Mouse (Mus musculus): ENCODE results near the gene Ank3.

The Ank3 gene

DNA sequence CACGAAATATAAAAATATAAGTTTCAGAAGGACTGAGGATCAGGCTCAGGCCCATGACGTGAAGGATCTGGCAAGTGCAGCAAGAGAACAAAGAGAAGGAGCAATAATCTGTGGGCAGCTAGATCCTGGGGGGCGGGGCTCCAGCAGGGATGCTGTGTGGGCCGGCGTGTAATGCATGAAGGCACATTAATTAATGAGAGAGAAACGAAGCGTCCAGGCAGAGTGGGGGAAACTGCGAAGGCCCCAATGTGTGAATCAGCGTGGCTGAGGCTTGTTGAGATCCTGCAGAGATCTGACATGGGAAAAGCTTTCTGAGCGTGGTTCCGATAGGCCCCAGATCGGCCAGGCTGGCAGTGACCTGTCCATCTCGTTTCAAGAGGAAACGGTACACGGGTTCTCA is 279.7 kb downstream of the Ank3 start:
- peak; percentile 68 to 75 for DNase-seq

- DNase-seq = no peak
Observed at GRCm38 (mm10) chr10:69686336-69686735, 287.8 kb downstream of the Ank3 start.

DNA sequence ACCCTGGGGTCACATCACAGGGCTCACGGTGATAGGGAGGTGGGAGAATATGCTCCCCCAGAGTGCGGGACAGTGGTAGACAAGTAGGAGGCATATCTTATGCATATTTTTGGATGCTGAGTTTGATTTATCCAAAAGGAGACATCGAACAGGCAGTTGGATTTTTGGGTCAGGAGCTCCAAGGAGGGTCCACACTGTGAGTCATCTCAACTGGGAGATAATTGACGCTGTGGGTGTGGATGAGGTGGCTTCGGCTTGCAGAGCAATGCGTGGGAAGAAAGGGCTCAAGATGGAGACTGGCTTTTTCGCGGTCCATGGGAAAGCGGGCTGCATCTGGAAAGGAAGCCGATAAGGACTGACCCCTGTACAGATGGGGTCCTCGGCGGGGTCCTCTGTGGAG is 290.5 kb downstream of the Ank3 start:
- DNase-seq = no peak

- no peak for DNase-seq
Observed at GRCm38 (mm10) chr10:69690131-69690960, 291.8 kb downstream of the Ank3 start.

DNA sequence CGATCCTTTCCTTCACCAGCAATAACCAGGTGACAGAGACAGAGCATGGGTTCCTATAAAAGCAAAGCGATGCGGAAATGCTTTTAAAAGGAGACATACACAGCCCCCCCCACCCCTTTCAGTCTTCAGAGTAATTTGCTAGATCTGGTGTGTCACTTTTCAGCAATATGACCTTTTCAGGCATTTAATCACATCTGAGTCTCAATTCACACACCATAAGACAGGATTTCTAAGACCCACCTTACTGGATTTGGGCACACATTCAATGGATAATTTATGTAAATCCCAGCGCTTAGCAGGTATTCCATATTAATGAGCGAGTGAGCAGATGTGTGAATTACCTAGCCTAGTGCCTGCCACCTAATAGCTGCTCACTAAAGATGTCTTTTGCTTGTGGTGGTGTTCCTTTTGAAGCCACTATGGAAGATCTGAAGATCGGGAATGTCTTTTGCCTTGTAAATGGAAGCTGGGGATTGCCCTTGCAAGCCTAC is 292.4 kb downstream of the Ank3 start:
- no peak for DNase-seq

DNA sequence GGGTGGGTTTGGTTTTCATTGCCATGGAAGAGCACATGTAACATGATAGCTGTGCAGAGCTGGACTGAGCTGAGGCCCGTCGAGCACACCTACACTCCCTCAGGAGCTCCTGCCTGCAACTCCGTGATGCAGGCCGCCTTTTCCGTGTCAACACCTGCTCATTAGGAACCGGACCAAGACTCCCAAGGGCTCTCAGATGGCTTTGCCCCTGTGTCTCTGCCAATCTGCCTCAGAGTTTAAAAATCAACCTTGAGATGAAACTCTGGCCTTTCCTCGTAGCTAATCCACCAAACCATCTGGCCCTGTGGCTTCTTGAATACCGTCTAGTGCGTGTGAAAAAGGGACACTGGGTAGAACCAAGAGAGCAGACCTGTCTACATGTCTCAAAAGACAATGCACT is 297.4 kb downstream of the Ank3 start:
- no peak for DNase-seq

DNA sequence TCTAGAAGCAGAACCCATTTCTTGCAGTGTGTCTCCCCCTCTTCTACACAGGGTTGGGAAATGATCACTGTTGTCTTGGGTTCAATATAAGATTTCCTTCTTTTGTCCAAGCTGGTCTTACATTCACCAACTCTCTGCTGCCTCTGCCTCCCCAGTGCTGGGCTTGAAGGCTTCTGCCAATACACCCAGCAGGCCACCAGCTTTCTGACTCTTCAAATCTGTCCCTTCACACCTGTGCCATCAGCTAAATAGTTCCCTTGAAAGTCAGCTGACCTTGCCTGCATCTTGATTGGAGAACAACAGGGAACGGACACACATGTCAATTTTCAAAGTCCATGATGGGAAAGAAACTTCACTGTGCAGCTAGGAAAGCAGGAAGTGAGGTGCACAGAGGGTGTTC is 300.1 kb downstream of the Ank3 start:
- DNase-seq = no peak

- no peak for DNase-seq
Observed at GRCm38 (mm10) chr10:69701226-69701625, 302.7 kb downstream of the Ank3 start.

- DNase-seq = peak in 1 of 2 experiments; percentile 42
Observed at GRCm38 (mm10) chr10:69705806-69706768, 307.5 kb downstream of the Ank3 start.

- no peak for DNase-seq
Observed at GRCm38 (mm10) chr10:69706851-69707788, 308.5 kb downstream of the Ank3 start.

GRCm38 (mm10) chr10:69707844-69708550 is 309.4 kb downstream of the Ank3 start:
- DNase-seq = no peak

DNA sequence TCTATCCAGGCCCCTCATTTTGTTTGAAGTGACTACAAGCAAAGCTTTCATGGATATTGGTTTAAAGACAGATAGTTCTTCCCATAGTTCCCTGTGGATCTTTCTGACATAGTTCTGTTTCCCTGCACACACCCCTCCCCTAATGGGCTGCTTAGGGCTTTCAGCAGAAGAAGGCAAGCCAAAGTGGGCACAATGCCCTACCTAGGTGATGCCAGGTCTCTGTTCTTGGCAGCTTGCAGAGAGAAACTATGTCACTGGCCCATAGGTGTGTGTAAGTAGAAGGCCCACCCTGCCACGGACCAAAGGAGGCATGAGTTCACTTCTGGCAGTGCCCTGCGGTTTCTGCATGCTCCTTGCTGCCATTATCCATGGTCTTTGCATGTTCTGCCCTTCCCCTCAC is 311.1 kb downstream of the Ank3 start:
- no peak for DNase-seq

DNA sequence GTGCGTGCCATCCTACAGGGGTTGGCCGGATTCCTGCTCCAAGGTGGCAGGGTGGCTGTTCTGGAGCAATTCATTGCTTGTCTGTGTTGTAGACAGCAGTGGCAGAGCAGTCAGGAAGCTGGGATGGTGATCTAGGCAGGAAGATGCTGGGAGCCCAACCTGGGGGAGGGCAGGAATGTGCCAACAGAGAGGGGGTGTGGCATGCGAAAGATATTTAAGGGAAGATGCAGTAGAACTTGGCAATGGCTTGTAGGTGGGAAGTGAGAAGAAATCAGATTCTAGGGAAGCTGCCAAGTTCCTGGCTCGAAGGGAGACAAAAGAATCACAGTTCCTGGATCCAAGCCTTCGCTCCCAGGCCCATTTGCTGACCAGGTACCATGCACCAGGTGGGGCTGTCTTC is 312.2 kb downstream of the Ank3 start:
- DNase-seq = no peak

GRCm38 (mm10) chr10:69716907-69717306 is 318.3 kb downstream of the Ank3 start:
- no peak for DNase-seq

GRCm38 (mm10) chr10:69719421-69719820 is 320.8 kb downstream of the Ank3 start:
- no peak for DNase-seq

DNA sequence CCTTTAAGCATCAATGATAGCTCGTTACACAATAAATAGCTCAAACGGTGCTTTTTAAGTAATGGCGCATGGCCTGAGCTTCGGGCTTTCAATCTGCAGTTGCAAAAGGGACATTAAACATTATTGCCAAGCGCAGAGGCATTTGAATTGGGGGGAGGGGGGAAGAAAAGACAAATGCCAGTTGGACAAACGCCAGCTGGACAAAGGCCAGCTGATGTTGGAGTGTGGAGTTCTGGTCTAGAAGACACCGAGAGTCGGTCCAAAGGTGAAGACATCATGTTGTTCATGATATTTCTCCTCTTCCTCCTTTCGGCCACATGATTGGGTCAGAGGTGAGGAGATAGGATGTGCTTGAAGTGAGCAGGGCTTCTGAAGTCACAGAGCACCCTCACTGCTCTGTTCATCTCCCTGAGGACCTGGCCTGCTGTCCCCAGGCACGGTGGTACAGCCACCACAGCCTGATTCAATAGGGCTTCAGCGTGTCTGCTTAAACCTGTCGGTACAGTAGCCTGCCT is 321.4 kb downstream of the Ank3 start:
- DNase-seq = peak; percentile 73 to 82

DNA sequence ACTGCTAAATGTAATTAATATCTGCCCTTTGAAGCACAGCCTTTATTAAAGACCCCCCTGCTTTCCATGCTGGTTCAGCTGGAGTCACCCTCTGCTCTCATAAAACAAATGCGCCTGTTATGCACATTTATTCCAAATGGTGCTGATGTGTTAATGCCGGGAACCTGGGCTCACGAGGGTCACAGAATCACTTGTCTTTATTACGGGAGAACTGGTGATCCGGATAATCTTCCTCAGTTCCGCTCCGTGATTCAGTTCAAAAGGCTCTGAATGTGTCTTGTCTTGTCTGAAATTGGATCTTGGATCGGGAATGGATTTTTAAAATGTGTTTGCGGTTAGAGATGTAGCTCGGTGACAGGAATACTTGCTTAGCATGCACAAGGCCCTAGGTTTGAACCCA is 321.9 kb downstream of the Ank3 start:
- no peak for DNase-seq

- no peak for DNase-seq
Observed at GRCm38 (mm10) chr10:69720899-69721490, 322.4 kb downstream of the Ank3 start.

GRCm38 (mm10) chr10:69724159-69724558 is 325.6 kb downstream of the Ank3 start:
- no peak for DNase-seq

GRCm38 (mm10) chr10:69725078-69725477 is 326.5 kb downstream of the Ank3 start:
- DNase-seq = no peak

GRCm38 (mm10) chr10:69726265-69726664 is 327.7 kb downstream of the Ank3 start:
- DNase-seq = no peak

All from kidney, postnatal 4 days (tissue).